Mouse (Mus musculus): ENCODE results near the gene Gpha2. TPM values are rescaled to one million over a fixed set of nuclear protein-coding genes. Genes with fewer than 3 reads are reported as not detected.

Gene Gpha2
- polyA plus RNA-seq (2012; rRNA removed), result 0.07 and 0.08 TPM in 2 replicates

GRCm38 (mm10) chr19:6226135-6226534 lies at the start of gene Gpha2:
Gpha2 (plus strand) TSS chr19:6226380.

GRCm38 (mm10) chr19:6184131-6184530 lies 42.0 kb upstream of the Gpha2 start, which contains the start of gene Majin:
Majin (plus strand) TSS chr19:6184388.

DNA sequence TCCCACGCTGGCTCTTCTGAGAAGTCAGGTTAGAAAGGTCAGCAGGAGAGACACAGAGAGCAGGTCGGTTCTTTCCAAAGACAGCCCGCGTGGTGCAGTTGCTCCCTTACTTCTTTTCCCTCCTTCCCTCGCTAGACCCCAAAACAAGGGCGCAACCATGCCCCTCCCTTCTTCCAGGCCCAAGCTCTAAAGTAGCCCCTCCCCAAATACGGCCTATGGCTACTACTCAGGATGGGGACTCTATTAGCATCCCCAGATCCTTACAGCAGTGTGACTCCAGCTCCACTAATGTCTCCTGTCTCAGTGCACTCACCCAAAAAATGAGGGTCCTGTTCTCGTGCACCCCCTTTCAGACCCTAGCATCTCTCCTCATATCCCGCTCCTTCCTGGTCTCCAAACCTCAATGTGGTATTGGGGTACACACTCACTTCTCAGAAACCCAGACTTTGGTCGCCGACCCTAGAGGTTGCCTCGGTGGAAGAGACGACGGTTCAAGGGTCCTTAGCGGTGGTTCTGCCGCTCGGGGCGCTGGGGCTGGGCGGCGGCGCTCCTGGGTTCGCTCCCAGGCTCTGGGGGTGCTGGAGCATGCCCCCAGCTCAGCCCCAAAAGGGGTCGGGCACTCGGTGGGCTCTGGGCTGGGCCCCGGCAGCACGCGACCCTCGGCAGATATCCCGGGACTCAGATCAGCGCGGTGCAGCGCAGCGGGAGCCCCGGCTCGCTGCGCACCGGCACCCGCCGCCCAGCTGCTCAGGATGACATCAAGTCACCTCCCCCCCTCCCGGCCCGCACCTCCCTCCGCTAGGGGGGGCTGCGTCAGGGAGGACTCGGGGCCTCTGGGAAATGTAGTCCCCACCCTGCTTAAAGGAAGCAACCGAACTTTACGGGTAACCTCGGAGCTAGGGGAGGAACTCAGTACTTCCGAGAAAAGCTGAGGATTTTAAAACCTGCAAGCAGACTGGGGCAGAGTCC lies 9.2 kb downstream of the Gpha2 start, which contains the start of gene Ppp2r5b:
Gene Ppp2r5b, minus strand, starts transcription at position 789 of the 969 bp plus-strand sequence.

GRCm38 (mm10) chr19:6241274-6242107 lies 15.3 kb downstream of the Gpha2 start, which contains the start of gene Atg2a:
Atg2a (plus strand) TSS chr19:6241668.

GRCm38 (mm10) chr19:6276426-6277421 lies 50.5 kb downstream of the Gpha2 start, which contains the start of gene Ehd1:
Ehd1 (plus strand) TSS chr19:6276725.

Other genes starting within 250 kb of the Gpha2 start
- not detected in 2 replicates for gene Slc22a20, start 240.2 kb upstream of the Gpha2 start, polyA plus RNA-seq (2012; rRNA removed)
- gene Capn1, start 210.5 kb upstream of the Gpha2 start, polyA plus RNA-seq (2012; rRNA removed), result 24.8 and 29.9 TPM in 2 replicates
- 8.8 and 11.9 TPM in 2 replicates for gene Syvn1, start 179.8 kb upstream of the Gpha2 start, polyA plus RNA-seq (2012; rRNA removed)
- 28.3 and 34.1 TPM in 2 replicates for gene Mrpl49, start 168.6 kb upstream of the Gpha2 start, polyA plus RNA-seq (2012; rRNA removed)
- 961 and 1,008 TPM in 2 replicates for gene Fau, start 168.5 kb upstream of the Gpha2 start, polyA plus RNA-seq (2012; rRNA removed)
- gene Znhit2, start 165.2 kb upstream of the Gpha2 start, polyA plus RNA-seq (2012; rRNA removed), result 13.5 and 15.6 TPM in 2 replicates
- gene Tm7sf2, start 158.0 kb upstream of the Gpha2 start, polyA plus RNA-seq (2012; rRNA removed), result 29.2 and 36.4 TPM in 2 replicates
- 20.8 and 25.0 TPM in 2 replicates for gene Vps51, start 149.1 kb upstream of the Gpha2 start, polyA plus RNA-seq (2012; rRNA removed)
- gene Tmem262, start 146.3 kb upstream of the Gpha2 start, polyA plus RNA-seq (2012; rRNA removed), result 0.06 TPM in 1 of 2 replicates, not detected in the other
- gene Gm28374, start 144.1 kb upstream of the Gpha2 start, polyA plus RNA-seq (2012; rRNA removed), result 0.17 and 0.19 TPM in 2 replicates
- 17.3 and 21.2 TPM in 2 replicates for gene Zfpl1, start 141.4 kb upstream of the Gpha2 start, polyA plus RNA-seq (2012; rRNA removed)
- gene Cdca5, start 141.4 kb upstream of the Gpha2 start, polyA plus RNA-seq (2012; rRNA removed), result 22.5 and 26.6 TPM in 2 replicates
- 0.50 and 0.53 TPM in 2 replicates for gene AC131692.1, start 132.0 kb upstream of the Gpha2 start, polyA plus RNA-seq (2012; rRNA removed)
- 4.2 and 4.4 TPM in 2 replicates for gene Naaladl1, start 120.6 kb upstream of the Gpha2 start, polyA plus RNA-seq (2012; rRNA removed)
- gene Sac3d1, start 107.7 kb upstream of the Gpha2 start, polyA plus RNA-seq (2012; rRNA removed), result 15.7 and 17.5 TPM in 2 replicates
- gene Snx15, start 98.1 kb upstream of the Gpha2 start, polyA plus RNA-seq (2012; rRNA removed), result 37.2 and 41.0 TPM in 2 replicates
- gene Batf2, start 85.4 kb upstream of the Gpha2 start, polyA plus RNA-seq (2012; rRNA removed), result 0.27 and 0.37 TPM in 2 replicates
- gene Arl2, start 84.8 kb upstream of the Gpha2 start, polyA plus RNA-seq (2012; rRNA removed), result 22.1 and 23.4 TPM in 2 replicates
- gene Majin, start 42.0 kb upstream of the Gpha2 start, polyA plus RNA-seq (2012; rRNA removed), result not detected in 2 replicates
- gene Ppp2r5b, start 9.5 kb downstream of the Gpha2 start, polyA plus RNA-seq (2012; rRNA removed), result 2.7 and 2.8 TPM in 2 replicates
- gene Atg2a, start 15.3 kb downstream of the Gpha2 start, polyA plus RNA-seq (2012; rRNA removed), result 4.1 and 5.0 TPM in 2 replicates
- 64.9 and 71.3 TPM in 2 replicates for gene Ehd1, start 50.3 kb downstream of the Gpha2 start, polyA plus RNA-seq (2012; rRNA removed)
- 2.0 TPM in 2 replicates for gene Cdc42bpg, start 80.1 kb downstream of the Gpha2 start, polyA plus RNA-seq (2012; rRNA removed)
- 16.2 and 19.2 TPM in 2 replicates for gene Men1, start 108.6 kb downstream of the Gpha2 start, polyA plus RNA-seq (2012; rRNA removed)
- 13.7 and 16.5 TPM in 2 replicates for gene Map4k2, start 114.8 kb downstream of the Gpha2 start, polyA plus RNA-seq (2012; rRNA removed)
- 48.0 and 61.2 TPM in 2 replicates for gene Sf1, start 137.3 kb downstream of the Gpha2 start, polyA plus RNA-seq (2012; rRNA removed)
- 1.5 and 1.7 TPM in 2 replicates for gene Pygm, start 158.0 kb downstream of the Gpha2 start, polyA plus RNA-seq (2012; rRNA removed)
- gene Rasgrp2, start 173.0 kb downstream of the Gpha2 start, polyA plus RNA-seq (2012; rRNA removed), result 69.5 and 79.2 TPM in 2 replicates
- gene Nrxn2, start 192.4 kb downstream of the Gpha2 start, polyA plus RNA-seq (2012; rRNA removed), result 0.31 and 0.40 TPM in 2 replicates